Mouse (Mus musculus): ENCODE measurements around the gene Rab7b.

Rab7b gene

DNA sequence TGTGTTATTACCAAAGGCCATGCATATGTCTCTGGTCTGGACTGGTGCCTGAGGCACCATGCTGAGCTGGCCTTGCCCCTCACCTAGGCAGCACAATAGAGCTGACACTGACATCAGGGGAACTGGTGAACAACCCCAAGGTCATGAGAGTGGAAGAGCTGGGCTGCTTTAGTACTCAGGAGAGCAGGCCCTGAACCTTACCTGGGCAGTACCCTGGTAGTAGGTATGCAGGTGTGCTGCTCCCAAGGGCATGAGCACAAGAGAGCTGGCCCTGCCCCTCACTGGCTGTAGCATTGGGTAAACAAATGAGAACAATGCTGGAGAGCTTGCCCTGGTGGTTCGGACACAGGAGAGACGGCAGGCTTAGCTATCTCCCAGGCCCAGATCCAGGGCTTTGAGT lies 6.8 kb downstream of the Rab7b start:
- DNase-seq (ENCODE audit: low read depth, low spot score) = no peak

DNA sequence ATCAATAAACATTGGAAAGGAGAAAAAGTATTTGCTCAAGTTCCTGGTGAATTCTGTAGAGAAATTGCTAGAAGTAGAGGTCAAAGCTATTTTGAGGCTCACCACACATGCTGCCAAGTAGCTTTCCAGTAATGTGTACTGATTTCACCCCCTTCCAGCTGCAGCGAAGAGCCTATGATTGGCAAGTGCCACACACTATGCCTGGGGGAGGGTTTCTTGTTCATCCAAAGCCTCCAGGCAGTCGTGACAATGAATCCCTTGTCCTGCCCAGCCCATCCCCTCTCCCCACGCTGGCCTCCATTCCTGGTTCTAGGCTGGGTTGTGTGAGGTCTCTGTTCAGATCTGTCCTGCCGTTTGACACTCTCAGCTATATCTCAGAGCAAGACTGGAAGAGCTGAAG lies 7.8 kb downstream of the Rab7b start:
- DNase-seq (ENCODE audit: low read depth, low spot score) = no peak

DNA sequence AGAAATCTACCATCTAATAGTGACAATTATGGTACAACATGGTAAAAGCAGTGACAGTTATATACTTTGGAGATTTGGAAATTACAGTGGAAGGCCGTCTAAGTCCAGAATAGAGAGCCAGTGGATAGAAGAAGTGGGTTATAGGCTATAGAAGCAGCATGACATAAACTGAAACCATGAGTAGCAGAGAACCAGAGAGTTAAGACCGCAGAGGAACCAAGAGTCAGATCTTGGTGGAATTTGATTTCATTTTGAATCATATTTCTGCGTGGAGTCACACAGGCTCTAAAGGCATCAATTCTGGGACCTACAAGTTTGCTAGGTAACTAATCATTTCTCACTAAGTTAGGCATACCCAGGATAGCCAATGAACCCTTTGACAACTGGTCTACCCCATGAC lies 10.3 kb downstream of the Rab7b start:
- no peak for DNase-seq (ENCODE audit: low read depth, low spot score)

DNA sequence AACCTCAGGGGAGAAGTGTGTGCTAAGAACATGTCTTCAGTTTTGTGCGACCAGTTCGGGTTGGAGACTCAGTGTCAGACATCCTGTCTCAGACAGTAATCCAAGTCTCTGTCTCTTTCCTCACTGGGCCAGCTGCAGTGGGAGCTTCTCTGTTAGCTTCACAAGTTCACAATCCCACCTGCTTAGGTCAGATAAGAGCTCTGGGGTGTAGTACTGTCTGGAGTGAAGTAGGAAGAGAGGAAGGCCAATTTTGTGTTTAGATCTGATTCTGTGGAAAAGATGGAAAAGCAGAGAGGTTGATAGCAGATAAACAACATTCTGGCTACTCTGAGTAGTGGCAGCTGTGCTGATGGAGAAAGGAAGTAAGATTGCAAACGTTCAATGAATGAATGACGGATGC lies 11.1 kb downstream of the Rab7b start:
- no peak for DNase-seq (ENCODE audit: low read depth, low spot score)

DNA sequence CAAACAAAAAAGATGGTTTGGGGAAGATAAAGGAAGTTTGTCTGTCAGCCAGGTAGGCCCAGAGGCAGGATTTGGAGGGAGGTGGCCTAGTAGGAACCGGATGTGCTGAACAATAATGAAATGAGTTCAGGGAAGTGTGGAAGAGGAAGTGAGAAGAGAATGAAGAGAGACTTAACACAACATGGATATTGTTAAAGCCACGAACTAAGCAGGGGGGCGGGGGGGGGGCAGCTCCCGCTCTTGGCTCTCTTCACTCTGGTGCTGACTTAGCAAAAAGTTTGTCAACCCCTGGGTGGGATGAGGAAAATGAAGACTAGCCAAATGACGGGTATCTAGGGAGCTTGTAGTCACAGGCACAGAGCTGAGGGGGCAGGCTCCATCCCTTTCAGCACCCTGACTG lies 12.0 kb downstream of the Rab7b start:
- no peak for DNase-seq (ENCODE audit: low read depth, low spot score)

DNA sequence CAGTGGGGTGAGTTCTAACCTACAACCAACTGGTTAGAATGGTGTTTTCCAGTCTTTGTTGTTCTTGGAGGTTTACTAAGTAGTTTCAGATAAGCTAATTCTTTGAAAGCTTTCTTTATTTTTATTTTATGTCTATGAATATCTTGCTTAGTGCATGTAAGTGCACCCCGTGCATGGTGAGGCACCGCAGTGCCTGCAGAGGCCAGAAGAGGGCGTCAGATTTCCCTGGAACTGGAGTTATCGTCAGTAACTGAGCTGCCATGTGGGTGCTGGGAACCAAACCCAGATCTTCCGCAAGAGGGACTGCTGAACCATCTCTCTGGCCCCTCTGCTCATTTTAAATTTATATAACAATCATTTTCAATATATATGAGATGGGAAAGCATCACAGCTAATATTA lies 12.9 kb downstream of the Rab7b start:
- no peak for DNase-seq (ENCODE audit: low read depth, low spot score)

DNA sequence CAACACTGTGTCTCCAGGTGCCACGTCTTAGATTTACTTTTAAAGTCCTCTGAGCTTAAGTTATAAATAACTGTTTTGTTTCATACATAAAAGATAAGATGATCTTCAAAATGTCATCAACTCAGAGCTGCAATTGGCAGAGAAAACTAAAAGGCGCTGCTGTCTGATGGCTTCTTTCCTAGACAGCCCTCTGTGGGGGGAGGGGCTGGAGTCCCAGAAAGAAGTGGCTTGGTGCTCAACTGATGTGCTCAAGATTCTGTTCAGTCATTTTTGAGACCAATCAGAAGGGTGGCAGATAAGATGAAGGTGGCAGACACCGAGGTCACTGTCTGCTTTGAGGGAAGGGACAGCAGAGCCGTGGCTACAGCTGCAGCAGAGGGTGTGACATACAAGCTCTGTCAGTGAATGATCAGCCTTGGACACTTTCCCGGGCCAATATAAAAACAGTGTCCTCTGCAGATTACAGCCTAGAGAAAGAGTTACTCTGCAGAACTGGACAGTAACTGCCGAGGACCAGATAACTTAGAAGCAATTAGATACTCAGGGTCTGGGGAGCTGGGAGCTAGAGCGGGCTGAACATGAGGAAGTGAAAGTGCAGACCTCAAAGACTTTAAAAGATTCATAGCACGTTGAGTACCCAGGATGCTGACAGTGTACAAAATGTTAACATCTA lies 13.7 kb downstream of the Rab7b start:
- DNase-seq (ENCODE audit: low read depth, low spot score) = peak; percentile 28

DNA sequence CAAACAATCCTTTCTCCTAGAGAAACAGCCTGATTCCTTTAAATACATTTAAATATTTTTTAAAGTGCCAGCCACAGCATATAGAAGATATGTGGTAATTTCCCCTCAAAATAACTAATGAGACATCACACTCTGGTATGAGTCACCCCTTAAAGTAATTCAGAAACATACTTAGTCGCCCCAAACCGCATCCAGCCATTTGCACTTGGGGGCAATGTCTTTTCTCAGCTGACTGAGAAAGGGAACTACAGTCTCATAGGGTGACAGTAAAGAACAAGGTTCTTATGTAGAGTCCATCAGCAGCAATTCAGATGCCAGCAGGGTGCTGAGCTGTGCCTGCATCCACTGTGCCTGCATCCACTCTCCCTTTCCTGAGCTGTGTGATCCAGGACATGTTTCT lies 15.0 kb downstream of the Rab7b start:
- no peak for DNase-seq (ENCODE audit: low read depth, low spot score)

DNA sequence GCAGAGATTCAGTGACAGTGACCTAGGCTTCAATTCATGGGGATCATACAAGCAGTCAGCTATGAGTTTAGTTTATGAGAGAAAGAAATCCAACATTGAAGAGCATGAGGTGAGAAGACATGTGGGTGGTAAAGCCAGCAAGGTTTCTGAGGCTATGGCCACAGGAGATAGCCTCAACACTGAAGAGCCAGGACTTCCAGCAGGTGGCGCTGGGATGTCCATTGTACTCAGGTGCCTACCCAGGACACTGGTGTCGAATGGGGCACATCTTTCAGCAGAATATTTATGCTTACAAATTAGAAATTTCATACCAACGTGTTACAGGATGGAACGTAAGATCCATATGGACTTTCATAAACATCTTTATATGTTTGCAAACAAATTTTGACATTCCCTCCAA lies 19.8 kb downstream of the Rab7b start:
- DNase-seq (ENCODE audit: low read depth, low spot score) = peak; percentile 77

DNA sequence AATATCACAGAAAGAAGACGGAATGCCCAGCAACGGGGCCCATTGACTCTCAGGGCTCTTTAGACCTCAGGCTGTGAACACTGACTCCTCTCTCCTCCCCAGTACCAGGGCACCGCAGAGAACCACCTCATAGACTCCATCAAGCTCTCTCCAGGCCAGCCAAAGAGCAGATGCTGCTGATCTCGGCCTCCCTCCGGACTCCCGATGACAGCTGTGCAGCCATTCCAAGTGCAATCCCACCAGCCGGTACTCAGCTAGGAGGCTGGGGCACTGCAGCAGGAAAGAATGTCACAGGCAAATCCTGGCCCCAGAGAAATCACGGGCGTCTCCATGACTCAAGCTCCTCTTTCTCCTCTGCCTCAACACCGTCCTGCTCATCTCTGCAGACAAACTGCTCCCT lies 23.0 kb downstream of the Rab7b start:
- DNase-seq (ENCODE audit: low read depth, low spot score) = no peak

DNA sequence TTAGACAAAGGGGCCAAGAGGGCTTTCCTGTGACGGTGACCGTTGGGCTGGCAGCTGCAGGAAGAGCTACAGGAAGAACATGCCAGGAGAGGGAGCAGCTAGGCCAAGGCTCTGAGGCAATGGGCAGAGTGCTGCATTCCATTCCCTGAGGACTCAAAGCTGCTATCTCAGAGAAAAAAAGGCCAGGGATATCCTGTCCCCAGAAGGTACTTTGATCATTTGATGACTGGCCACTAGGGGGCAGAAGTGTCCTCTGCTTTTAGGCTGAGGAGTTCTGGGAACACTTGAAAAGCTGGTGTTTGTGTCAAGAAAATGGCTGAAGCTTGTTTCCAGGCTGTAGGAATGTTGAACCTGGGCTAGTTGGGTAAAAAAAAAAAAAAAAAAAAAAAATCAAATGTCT lies 23.9 kb downstream of the Rab7b start:
- peak; percentile 83 for DNase-seq (ENCODE audit: low read depth, low spot score)

DNA sequence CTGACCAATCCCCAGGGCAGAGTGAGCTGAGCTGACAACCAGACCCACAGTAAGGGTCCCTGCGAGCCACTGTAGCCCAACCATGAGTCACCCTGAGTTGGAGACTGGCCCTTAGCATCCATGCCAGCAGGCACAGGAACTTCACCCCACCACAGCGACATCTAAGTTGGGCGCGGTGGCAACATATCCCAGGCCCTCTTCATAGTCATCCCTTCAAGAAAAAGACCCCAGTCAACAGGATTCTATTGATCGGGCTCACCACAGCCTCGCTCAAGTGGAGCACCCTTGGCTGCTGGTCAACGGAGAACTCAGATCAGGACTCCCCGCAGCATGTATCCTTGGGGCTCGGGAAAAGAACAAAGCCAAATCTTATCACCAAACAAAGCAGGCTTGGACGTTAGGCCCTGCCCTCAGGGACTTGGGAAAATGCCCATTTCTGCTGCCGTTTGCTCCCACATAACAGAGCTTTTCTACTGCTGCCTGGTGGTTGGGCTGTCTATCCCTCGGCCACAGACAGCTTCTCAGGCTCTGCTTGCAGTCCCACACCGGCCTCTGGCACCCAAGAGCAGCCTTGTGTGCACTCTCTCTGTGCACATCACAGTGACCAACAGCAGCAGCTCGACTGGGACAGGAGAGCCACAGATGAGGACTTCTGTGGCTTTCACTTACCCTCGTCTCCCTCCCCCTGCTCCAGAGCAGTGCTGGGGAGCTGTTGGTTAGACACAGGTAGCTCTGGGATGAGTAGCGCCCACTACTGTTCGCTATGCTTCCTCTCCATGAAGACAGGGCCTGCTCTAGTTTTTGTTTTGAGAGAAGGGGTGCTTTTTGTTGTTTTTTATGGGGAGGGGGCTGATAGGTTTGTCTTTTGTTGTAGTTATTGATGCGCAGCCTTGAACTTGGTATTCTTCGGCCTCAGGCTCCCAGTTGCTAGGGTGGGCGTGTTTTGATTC lies 26.2 kb downstream of the Rab7b start:
- no peak for DNase-seq (ENCODE audit: low read depth, low spot score)

DNA sequence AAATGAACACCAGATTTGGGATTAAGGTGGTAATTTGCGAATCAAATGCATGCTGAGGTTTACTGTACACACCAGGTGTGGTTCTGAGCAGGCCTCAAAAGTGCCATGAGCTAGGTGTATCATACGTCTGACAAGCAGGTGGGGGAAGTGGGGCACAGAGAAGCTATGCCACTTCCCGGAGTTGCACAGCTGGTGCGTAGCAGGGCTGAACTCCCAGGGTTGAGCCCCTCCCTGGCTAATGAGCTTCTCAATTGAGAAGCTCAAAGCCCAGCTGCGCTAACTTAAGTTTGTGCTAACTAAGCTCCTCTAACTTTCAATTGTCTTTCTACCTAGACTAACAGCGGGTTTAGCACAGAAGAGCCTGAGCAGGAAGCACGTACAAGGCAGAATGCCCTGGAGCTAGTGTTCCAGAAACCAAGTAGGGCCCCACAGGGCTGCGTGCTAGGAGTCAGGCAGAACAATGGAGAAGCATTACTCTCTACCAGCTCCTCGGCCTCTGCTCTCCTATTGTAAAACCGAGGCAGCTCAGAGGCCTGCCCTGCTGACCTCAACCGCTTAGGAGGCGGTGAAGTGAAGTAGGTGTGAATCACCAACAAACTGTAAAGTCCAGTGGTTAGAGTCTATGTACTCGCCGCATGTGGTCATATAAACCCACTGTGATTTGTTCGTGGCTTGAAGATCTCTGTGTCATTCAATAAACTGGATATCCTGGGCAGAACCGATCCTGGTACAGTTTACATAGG lies 30.6 kb downstream of the Rab7b start:
- DNase-seq (ENCODE audit: low read depth, low spot score) = no peak

DNA sequence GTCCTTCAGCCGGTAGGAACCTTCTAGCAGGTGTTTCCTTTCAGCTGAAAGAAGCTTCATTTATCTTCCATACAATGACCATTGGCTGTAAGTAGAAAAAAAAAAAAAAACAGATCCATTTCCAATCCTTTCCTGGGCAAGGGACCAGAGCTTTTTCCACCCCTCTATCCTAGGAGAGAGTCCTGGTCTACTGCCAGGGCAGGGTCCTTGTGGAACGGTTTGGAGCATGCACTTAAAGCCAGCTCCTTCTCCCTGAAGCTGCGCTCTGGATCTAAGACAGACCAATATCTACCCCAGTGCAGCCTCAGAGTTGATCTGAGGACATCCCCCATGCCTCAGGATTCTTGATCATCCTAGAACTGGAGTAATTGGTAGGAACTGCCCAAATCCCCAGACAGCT lies 33.5 kb downstream of the Rab7b start:
- no peak for DNase-seq (ENCODE audit: low read depth, low spot score)

DNA sequence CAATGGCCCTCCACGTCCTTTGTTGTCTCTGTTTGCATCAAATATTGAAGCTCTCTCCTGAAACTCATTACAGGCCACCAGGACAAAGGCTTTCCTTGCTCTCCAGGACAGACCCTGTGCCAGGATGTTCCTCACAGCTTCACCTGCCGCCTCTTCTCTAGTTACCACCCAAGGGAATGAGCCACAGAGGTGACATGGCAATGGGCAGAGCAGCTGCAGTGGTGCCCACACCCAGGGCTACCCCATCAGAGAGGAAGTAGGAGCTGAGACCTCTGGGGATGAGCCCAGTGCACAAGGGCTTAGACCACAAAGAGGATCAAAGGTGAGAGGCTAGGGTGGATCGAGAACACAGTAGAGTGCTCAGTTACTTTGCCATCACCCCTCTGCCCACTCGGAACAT lies 35.1 kb downstream of the Rab7b start:
- no peak for DNase-seq (ENCODE audit: low read depth, low spot score)

DNA sequence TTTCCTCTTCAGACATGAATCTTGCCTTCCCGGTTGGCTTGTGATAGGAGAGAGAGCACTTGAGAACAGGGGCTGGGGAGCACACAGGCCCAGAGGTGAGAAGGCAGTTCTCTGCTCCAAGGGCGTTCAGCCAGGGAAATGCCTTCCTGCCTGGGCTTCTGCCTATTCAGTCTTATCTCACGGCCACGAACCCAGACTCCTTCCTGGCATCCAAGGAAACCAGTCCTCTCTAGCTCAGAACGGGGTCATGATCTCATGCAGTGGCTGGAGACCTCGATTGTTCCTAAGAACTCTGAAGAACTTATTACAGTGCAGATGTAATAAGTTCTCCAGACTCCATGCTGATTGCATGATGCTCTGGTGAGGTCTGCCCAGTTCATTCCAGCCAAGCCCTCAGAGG lies 38.1 kb downstream of the Rab7b start:
- DNase-seq (ENCODE audit: low read depth, low spot score) = no peak

DNA sequence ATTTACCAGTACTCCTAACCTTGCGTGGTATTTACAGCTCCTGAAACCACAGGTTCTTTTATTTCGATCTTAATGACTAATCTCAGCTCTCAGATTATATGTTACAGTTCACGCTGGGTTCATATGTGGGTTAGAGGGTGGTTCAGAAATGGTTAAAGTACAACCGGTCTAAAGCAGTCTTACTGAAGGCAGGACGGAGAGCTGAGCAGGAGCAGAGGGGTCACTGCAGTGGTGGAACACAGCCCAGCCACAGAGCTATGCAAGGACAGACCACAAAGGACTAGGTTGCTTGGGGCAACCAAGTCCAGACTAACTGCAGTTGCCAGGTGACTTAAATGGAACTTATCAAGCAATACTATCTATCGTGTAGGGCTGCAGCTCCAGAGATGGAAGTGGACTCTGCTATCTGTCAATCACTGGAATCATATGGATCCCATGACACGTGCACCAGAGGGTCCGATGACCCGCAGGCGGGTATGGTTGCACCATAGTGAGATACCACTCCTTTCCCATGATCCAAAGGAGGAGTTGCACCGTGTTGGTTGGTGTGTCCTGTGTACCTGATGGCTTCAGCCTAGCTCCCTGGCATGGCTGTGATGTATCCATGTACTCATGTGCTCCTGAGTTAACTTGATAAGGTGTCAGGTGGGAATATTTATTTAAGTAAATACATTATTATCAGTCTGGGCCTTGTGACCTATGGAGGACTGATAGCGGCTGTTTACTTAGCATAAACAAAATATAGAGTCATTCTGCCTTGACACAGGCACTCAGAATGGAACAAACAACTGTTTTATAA lies 42.3 kb downstream of the Rab7b start:
- DNase-seq (ENCODE audit: low read depth, low spot score) = no peak

DNA sequence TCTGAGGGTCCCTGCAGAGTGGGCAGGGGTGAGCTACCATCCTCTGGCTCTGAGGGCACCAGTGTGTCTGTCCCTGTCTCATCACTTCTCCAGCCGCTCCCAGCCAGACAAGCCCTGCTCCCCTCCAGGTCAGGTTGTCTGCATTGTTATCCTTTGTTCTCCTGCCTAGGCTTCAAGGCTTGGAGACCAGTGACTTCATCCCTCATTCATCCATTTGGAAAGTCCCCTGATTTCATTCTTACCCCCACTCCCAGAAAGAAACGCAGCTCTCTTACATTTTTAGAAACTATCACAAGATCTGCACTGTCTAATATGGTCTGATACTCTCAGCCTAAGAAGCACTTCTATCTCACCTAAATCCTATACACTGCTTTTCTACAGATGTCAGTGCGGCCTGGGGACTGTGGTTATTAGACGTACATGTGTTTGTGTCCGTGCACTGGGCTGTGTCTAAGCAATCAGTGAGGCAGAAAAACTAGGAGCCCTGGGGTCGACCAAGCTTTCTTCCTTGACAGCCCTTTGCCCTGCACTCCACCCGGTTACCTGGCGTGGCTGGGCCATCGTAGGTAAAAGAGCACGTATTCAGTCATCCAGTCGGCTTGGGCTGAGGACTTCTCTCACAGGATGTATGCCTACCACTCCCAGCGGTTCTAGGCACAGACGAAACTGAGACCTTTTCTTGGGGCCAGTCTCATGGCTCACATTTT lies 45.1 kb downstream of the Rab7b start:
- no peak for DNase-seq (ENCODE audit: low read depth, low spot score)

DNA sequence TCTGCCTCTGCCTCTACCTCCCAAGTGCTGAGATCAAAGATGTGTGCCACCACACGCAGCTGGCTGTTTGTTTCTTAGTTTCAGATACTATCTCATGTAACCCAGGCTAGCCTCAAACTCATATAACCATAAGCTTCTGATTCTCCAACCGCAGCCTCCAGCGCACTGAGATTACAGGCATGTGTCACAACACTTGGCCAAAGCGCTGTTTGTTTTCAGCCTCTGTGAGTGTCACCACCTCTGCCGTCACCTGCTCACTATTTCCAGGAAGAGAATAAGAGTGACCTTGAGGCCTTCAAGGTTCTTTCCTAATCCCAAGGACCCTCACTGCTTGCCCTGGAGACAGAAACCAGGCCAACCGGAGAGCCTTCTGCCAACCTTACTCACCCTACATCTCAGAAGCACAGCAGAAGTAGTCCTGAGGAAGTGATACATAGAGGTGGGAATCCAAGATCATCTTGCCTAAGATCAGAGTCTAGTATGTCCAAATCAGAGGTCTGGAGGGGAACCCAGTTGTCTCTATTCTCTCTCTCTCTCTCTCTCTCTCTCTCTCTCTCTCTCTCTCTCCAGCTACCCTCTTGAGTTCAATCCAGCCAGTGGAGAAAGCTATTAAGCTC lies 46.3 kb downstream of the Rab7b start:
- no peak for DNase-seq (ENCODE audit: low read depth, low spot score)

DNA sequence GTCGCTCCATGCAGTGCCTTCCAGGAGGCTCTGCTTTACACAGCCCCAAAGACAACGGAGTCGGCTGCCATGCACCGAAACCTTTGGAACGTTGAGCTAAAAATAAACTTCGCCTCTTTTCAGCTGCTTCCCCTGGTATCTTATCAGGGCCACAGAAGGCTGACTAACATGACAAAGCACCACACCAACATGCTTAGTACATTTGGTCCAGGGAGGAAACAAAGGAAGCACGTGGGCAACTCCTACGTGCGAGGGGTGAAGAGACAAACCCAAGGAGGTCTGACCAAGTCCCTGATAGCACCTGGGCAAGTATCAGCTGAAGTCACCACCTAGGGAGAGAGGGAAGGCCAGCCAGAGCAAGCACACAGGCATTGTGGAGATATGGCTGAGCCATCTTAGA lies 48.0 kb downstream of the Rab7b start:
- no peak for DNase-seq (ENCODE audit: low read depth, low spot score)

DNA sequence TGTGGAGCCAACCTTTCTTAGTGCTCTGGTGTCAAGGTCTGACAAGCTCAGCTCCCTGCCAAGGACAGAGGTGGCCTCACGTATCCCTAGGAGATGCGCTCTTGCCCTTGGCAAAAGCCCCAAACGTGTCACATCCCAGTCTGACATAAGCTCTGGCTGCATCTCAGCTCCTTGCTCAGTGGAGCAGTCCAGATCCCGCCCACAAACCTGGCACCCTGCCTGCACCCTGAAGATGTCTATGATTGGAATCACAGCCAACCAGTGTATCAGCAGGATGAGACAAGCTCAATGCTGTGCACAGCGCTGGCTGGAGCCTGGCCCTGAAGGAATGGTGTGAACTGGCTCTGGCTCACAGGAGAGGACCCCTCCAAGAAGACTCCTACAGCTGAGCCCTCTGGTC lies 48.8 kb downstream of the Rab7b start:
- DNase-seq (ENCODE audit: low read depth, low spot score) = no peak

Measured in CD4-positive, CD25-positive, alpha-beta regulatory T cell, adult 2 months (primary cell).